Mouse (Mus musculus) heart, postnatal 0 days (tissue): ENCODE data around the gene Rpl31. TPM values are rescaled to one million over a fixed set of nuclear protein-coding genes. Genes with fewer than 3 reads are reported as not detected.

ENCODE experiments used
- ATAC-seq: fragments of 200-750 bp; cut with Nextera tagmentation; 2 replicates; pipeline ENCODE4 v1.8.0; 2017; ENCODE audit warnings: low read depth, moderate number of reproducible peaks, moderate library complexity; ENCODE audit not compliant: insufficient read depth
- DNase-seq: peaks from one replicate; pipeline ENCODE4 v3.0.0-alpha.2; 2016; ENCODE audit warnings: low spot score
- H3K27ac ChIP-seq: fragments of 300-500 bp; sonication (generic); 2 replicates; pipeline ENCODE4 v1.5.1; 2014; ENCODE audit warnings: low read depth, mild to moderate bottlenecking
- H3K27me3 ChIP-seq: fragments of 300-500 bp; sonication (generic); 2 replicates; pipeline ENCODE4 v1.6.1; 2014; ENCODE audit warnings: low read length, mixed read lengths; ENCODE audit not compliant: control insufficient read depth, insufficient read depth
- H3K36me3 ChIP-seq: fragments of 300-500 bp; sonication (generic); replicated peaks from 2 replicates; pipeline ENCODE4 v1.6.1; 2014; ENCODE audit warnings: low read length, mixed read lengths; ENCODE audit not compliant: control insufficient read depth, insufficient read depth
- H3K4me1 ChIP-seq: fragments of 300-500 bp; sonication (generic); 2 replicates; pipeline ENCODE4 v1.6.1; 2014; ENCODE audit warnings: antibody characterized with exemption; ENCODE audit not compliant: control insufficient read depth, insufficient read depth
- H3K4me2 ChIP-seq: fragments of 300-500 bp; sonication (generic); 2 replicates; pipeline ENCODE4 v1.6.1; 2014; ENCODE audit warnings: low read depth, mild to moderate bottlenecking, low read length, moderate library complexity
- H3K4me3 ChIP-seq: fragments of 300-500 bp; sonication (generic); 2 replicates; pipeline ENCODE4 v1.5.1; 2014; ENCODE audit warnings: low read depth, low read length
- H3K9ac ChIP-seq: fragments of 300-500 bp; sonication (generic); replicated peaks from 2 replicates; pipeline ENCODE4 v1.6.1; 2014; ENCODE audit warnings: low read depth, low read length, mixed read lengths
- H3K9me3 ChIP-seq: fragments of 300-500 bp; sonication (generic); replicated peaks from 2 replicates; pipeline ENCODE4 v1.6.1; 2016; ENCODE audit warnings: low read length; ENCODE audit not compliant: control insufficient read depth
- CTCF ChIP-seq: IDR thresholded peaks from 2 replicates; pipeline ENCODE4 v1.5.1; 2016; ENCODE audit warnings: antibody characterized with exemption, control low read depth, low read depth
- EP300 ChIP-seq: IDR thresholded peaks from 2 replicates; pipeline ENCODE4 v1.6.1; 2016; ENCODE audit warnings: antibody characterized with exemption, low read depth
- WGBS: fragments of 180-500 bp; shearing (Covaris S2); extraction: QIAGEN DNeasy Blood & Tissue Kit; methylation state at CpG from one replicate; pipeline ENCODE4 v1.1.7; 2014; 5-methylcytosine and 5-hydroxymethylcytosine counted together
- polyA plus RNA-seq: library from polyadenylated mRNA; unstranded; fragments of >200 nt; fragmentation: Nextera tagmentation; extraction: Ambion mirVana; gene quantifications from 2 replicates; pipeline ENCODE4 v1.2.1, GENCODE M21; 2015
- total RNA-seq: library from RNA; depleted of rRNA; stranded (reverse); fragments of >200 nt; gene quantifications from 2 replicates; pipeline ENCODE4 v1.2.3, GENCODE M21; 2014; ENCODE audit warnings: low replicate concordance

The Rpl31 gene
- total and polyA plus RNA-seq, 2 experiments from 2014 or later, result 198 to 330 TPM

GRCm38 (mm10) chr1:39327546-39327945, 40.1 kb upstream of the Rpl31 start:
- Histone ChIP-seq H3K4me1 (peaks cover 25% of the 10 kb centered on the region), H3K4me3 (no peak overlapping the region), H3K4me2 (no peak overlapping the region), H3K36me3 (no peaks in the 10 kb centered on the region; the same call in 1 of the 2 replicates), H3K9me3 (no peaks in the 10 kb centered on the region), H3K27ac (peak overlapping the region; percentile 61; the same call in 1 of the 2 replicates), H3K27me3 (no peaks in the 10 kb centered on the region), H3K9ac (no peak overlapping the region)
- ATAC-seq (no peak), DNase-seq (no peak)
- TF ChIP-seq CTCF, result no peak
- no peak for TF ChIP-seq EP300
- 52% methylated on average over 7 of the region's 7 CpGs for WGBS

- H3K9ac ChIP-seq, result no peak overlapping the region
Observed at GRCm38 (mm10) chr1:39330857-39331594, 36.6 kb upstream of the Rpl31 start.

GRCm38 (mm10) chr1:39332456-39332855, 35.2 kb upstream of the Rpl31 start:
- WGBS, result 78% methylated on average over 4 of the region's 4 CpGs
- DNase-seq, result no peak
- no peak for TF ChIP-seq CTCF
- no peak for TF ChIP-seq EP300

More at GRCm38 (mm10) chr1:39330857-39331594, 36.6 kb upstream of the Rpl31 start:
- Histone ChIP-seq H3K9me3 (no peaks in the 10 kb centered on the region), H3K4me3 (no peak overlapping the region), H3K27me3 (no peaks in the 10 kb centered on the region), H3K4me1 (peaks cover 29% of the 10 kb centered on the region), H3K4me2 (no peak overlapping the region), H3K27ac (peak overlapping the region; percentile 76), H3K36me3 (peaks cover 15% of the 10 kb centered on the region)
- DNase-seq (peak; percentile 91), ATAC-seq (peak; percentile 82)
- WGBS, result 37% methylated on average over 7 of the region's 7 CpGs
- TF ChIP-seq CTCF (no peak), EP300 (no peak)

GRCm38 (mm10) chr1:39335561-39336196, 32.0 kb upstream of the Rpl31 start:
- no peak for ATAC-seq
- TF ChIP-seq EP300, result no peak
- TF ChIP-seq CTCF, result no peak
- H3K9ac ChIP-seq, result no peak overlapping the region
- H3K27me3 ChIP-seq, result no peaks in the 10 kb centered on the region
- peaks cover 20% of the 10 kb centered on the region for H3K4me1 ChIP-seq
- H3K4me2 ChIP-seq, result no peak overlapping the region
- H3K4me3 ChIP-seq, result no peak overlapping the region
- DNase-seq, result no peak
- no peaks in the 10 kb centered on the region for H3K9me3 ChIP-seq
- 40% methylated on average over 15 of the region's 15 CpGs for WGBS
- H3K36me3 ChIP-seq, result peaks cover 26% of the 10 kb centered on the region
- no peak overlapping the region for H3K27ac ChIP-seq

More at GRCm38 (mm10) chr1:39332456-39332855, 35.2 kb upstream of the Rpl31 start:
- 0 out of 2 replicates have a peak overlapping the region, but pooled peaks have one; percentile 76 for H3K27ac ChIP-seq
- H3K9ac ChIP-seq, result no peak overlapping the region
- no peaks in the 10 kb centered on the region for H3K9me3 ChIP-seq
- H3K27me3 ChIP-seq, result no peaks in the 10 kb centered on the region
- no peak overlapping the region for H3K4me2 ChIP-seq
- peaks cover 15% of the 10 kb centered on the region for H3K36me3 ChIP-seq
- ATAC-seq, result no peak
- no peak overlapping the region for H3K4me3 ChIP-seq
- H3K4me1 ChIP-seq, result peaks cover 26% of the 10 kb centered on the region

GRCm38 (mm10) chr1:39336788-39337187, 30.9 kb upstream of the Rpl31 start:
- ATAC-seq, result no peak
- no peak overlapping the region for H3K27ac ChIP-seq
- H3K4me3 ChIP-seq, result no peak overlapping the region
- 84% methylated on average over 8 of the region's 8 CpGs for WGBS
- H3K27me3 ChIP-seq, result no peaks in the 10 kb centered on the region
- DNase-seq, result no peak
- peaks cover 12% of the 10 kb centered on the region for H3K4me1 ChIP-seq
- no peaks in the 10 kb centered on the region for H3K9me3 ChIP-seq
- TF ChIP-seq CTCF (no peak), EP300 (no peak)
- peaks cover 26% of the 10 kb centered on the region for H3K36me3 ChIP-seq
- H3K4me2 ChIP-seq, result no peak overlapping the region
- H3K9ac ChIP-seq, result no peak overlapping the region
